In the genomic region with DNA sequence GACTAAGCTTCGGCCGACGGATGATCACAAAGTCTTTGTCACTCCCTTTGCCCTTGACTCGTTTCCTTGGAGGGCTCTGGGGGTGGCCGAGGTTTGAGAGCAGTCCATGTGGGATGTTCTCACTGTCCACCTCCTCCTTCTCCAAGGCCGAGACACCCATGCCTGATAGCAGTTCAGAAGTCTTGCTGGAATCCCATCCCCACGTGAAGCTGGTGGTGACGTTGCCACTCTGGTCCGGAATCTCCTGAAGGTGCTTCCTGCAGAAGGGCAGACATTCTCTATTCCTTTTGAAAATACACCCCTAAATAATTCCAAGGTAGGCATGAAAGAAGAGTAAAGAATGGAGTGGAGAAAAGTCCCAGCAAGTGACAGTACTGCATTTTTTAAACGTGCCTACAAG, we compare ENCODE assay signal across 8 mouse cellular contexts. TPM values are rescaled to one million over a fixed set of nuclear protein-coding genes. Genes with fewer than 3 reads are reported as not detected.
DNase-seq lines count a peak whose midpoint lies in the region; ATAC-seq and TF ChIP-seq lines count a peak whose summit lies in the region.

No protein-coding gene starts in this region.

- peak overlapping the region; percentile 24; the same call in 1 of the 2 replicates for H3K27ac ChIP-seq in kidney, embryonic 14.5 days (ENCODE audit: low read depth, low read length)
- H3K27ac ChIP-seq in ES-E14 (ENCODE audit: insufficient read depth, low read depth, low read length, poor library complexity, severe bottlenecking), result no peak overlapping the region
- peak overlapping the region; percentile 65; the same call in 1 of the 2 replicates for H3K27ac ChIP-seq in embryonic facial prominence, embryonic 12.5 days
- H3K27ac ChIP-seq in intestine, embryonic 16.5 days (ENCODE audit: low read length), result peak overlapping the region; percentile 37
- H3K27ac ChIP-seq in neural tube, embryonic 14.5 days (ENCODE audit: low read depth, low read length), result no peak overlapping the region

- H3K9ac ChIP-seq in kidney, embryonic 14.5 days (ENCODE audit: low read depth, low read length), result peak overlapping the region; percentile 66
- H3K9ac ChIP-seq in ES-E14 (ENCODE audit: insufficient read depth, low read depth, low read length, poor library complexity, severe bottlenecking), result peak overlapping the region; percentile 79
- peak overlapping the region; percentile 51 for H3K9ac ChIP-seq in embryonic facial prominence, embryonic 12.5 days
- peak overlapping the region; percentile 64 for H3K9ac ChIP-seq in intestine, embryonic 16.5 days (ENCODE audit: low read depth, low read length)
- H3K9ac ChIP-seq in neural tube, embryonic 14.5 days (replicated peaks; ENCODE audit: low read depth, low read length), result peak overlapping the region; percentile 57; the same call in 1 of the 2 replicates

- peaks cover 14% of the 10 kb centered on the region; the same call in 1 of the 2 replicates for H3K4me1 ChIP-seq in kidney, embryonic 14.5 days (ENCODE audit: control insufficient read depth, insufficient read depth, low read length)
- H3K4me1 ChIP-seq in ES-E14 (ENCODE audit: control insufficient read depth in 2 of 2, insufficient read depth in 2 of 2, low read length in 2 of 2, poor library complexity in 1 of 2), result peaks cover 0 to 7% of the 10 kb centered on the region in 2 experiments; a peak in 3 of 4 replicates
- H3K4me1 ChIP-seq in embryonic facial prominence, embryonic 12.5 days, result peaks cover 17% of the 10 kb centered on the region
- peaks cover 20% of the 10 kb centered on the region for H3K4me1 ChIP-seq in intestine, embryonic 16.5 days (ENCODE audit: control insufficient read depth, insufficient read depth, low read length)
- peaks cover 11% of the 10 kb centered on the region for H3K4me1 ChIP-seq in neural tube, embryonic 14.5 days (ENCODE audit: control insufficient read depth, insufficient read depth, low read length)

- H3K36me3 ChIP-seq in kidney, embryonic 14.5 days (ENCODE audit: control insufficient read depth, insufficient read depth, low read length), result peaks cover 34% of the 10 kb centered on the region
- H3K36me3 ChIP-seq in ES-E14 (ENCODE audit: control insufficient read depth, insufficient read depth, low read length, poor library complexity, severe bottlenecking), result peaks cover 11% of the 10 kb centered on the region; the same call in 1 of the 2 replicates
- H3K36me3 ChIP-seq in embryonic facial prominence, embryonic 12.5 days, result peaks cover 42% of the 10 kb centered on the region
- H3K36me3 ChIP-seq in intestine, embryonic 16.5 days (ENCODE audit: control insufficient read depth, insufficient read depth, low read length), result no peaks in the 10 kb centered on the region
- H3K36me3 ChIP-seq in neural tube, embryonic 14.5 days (ENCODE audit: control insufficient read depth, insufficient read depth, low read length), result 0 out of 2 replicates have a peak, but pooled peaks cover 5% of the 10 kb centered on the region

- no peaks in the 10 kb centered on the region for H3K9me3 ChIP-seq in kidney, embryonic 14.5 days (ENCODE audit: control insufficient read depth, low read length)
- H3K9me3 ChIP-seq in ES-E14 (ENCODE audit: control insufficient read depth, insufficient read depth, low read depth, low read length), result no peaks in the 10 kb centered on the region
- no peaks in the 10 kb centered on the region for H3K9me3 ChIP-seq in embryonic facial prominence, embryonic 12.5 days
- H3K9me3 ChIP-seq in intestine, embryonic 16.5 days (ENCODE audit: control insufficient read depth, low read length), result no peaks in the 10 kb centered on the region
- H3K9me3 ChIP-seq in neural tube, embryonic 14.5 days (ENCODE audit: control insufficient read depth, low read length), result no peaks in the 10 kb centered on the region

- WGBS in kidney, embryonic 14.5 days, result 20% methylated on average over 10 of the region's 10 CpGs
- WGBS in embryonic facial prominence, embryonic 12.5 days, result 31% methylated on average over 10 of the region's 10 CpGs
- 20% methylated on average over 10 of the region's 10 CpGs for WGBS in intestine, embryonic 16.5 days
- 32% methylated on average over 10 of the region's 10 CpGs for WGBS in neural tube, embryonic 14.5 days

- no peaks in the 10 kb centered on the region for H3K27me3 ChIP-seq in kidney, embryonic 14.5 days (ENCODE audit: control insufficient read depth, insufficient read depth, low read length)
- H3K27me3 ChIP-seq in embryonic facial prominence, embryonic 12.5 days, result no peaks in the 10 kb centered on the region
- no peaks in the 10 kb centered on the region for H3K27me3 ChIP-seq in intestine, embryonic 16.5 days (replicated peaks; ENCODE audit: control insufficient read depth, insufficient read depth, low read length)
- no peaks in the 10 kb centered on the region for H3K27me3 ChIP-seq in neural tube, embryonic 14.5 days (ENCODE audit: control insufficient read depth, insufficient read depth, low read length)

- peak overlapping the region; percentile 75 for H3K4me3 ChIP-seq in kidney, embryonic 14.5 days (ENCODE audit: low read length)
- peak overlapping the region; percentile 92 to 95 for H3K4me3 ChIP-seq in ES-E14 (ENCODE audit: insufficient read depth in 1 of 2, low read depth in 1 of 2, low read length in 2 of 2, poor library complexity in 1 of 2, severe bottlenecking in 1 of 2)
- peak overlapping the region; percentile 92 for H3K4me3 ChIP-seq in embryonic facial prominence, embryonic 12.5 days
- peak overlapping the region; percentile 95 for H3K4me3 ChIP-seq in intestine, embryonic 16.5 days (ENCODE audit: low read length)
- peak overlapping the region; percentile 92 for H3K4me3 ChIP-seq in neural tube, embryonic 14.5 days (ENCODE audit: low read depth, low read length)

- DNase-seq in kidney, postnatal 36 days, result no peak
- DNase-seq in ES-E14 (ENCODE audit: low read depth, low spot score), result no peak
- no peak for DNase-seq in frontal cortex, postnatal 25 days (ENCODE audit: low spot score in 2 of 2)

- in situ Hi-C loops in ES-E14 (cut with MboI; ENCODE audit: low sequenced_read_pairs in 2 of 2, unreplicated experiment in 2 of 2), result no loop called here

- ATAC-seq in kidney, embryonic 14.5 days (ENCODE audit: low FRiP score, low TSS enrichment), result no peak
- no peak for ATAC-seq in embryonic facial prominence, embryonic 12.5 days (ENCODE audit: insufficient number of reproducible peaks, insufficient read depth, low FRiP score, low TSS enrichment)
- no peak for ATAC-seq in intestine, embryonic 16.5 days
- ATAC-seq in neural tube, embryonic 14.5 days (ENCODE audit: low read depth), result no peak
- ATAC-seq in frontal cortex, adult (ENCODE audit: low TSS enrichment), result no peak

- H3K4me2 ChIP-seq in kidney, embryonic 14.5 days (replicated peaks; ENCODE audit: low read depth, low read length), result peak overlapping the region; percentile 67
- peak overlapping the region; percentile 64 for H3K4me2 ChIP-seq in embryonic facial prominence, embryonic 12.5 days (replicated peaks)
- H3K4me2 ChIP-seq in intestine, embryonic 16.5 days (ENCODE audit: low read depth, low read length), result peak overlapping the region; percentile 69
- H3K4me2 ChIP-seq in neural tube, embryonic 14.5 days (ENCODE audit: low read depth, low read length), result peak overlapping the region; percentile 59

TF ChIP-seq in ES-E14, 5 proteins besides CTCF, POLR2A, EP300 and RAD21:
- TF ChIP-seq MAFK (IDR thresholded peaks at IDR 0.05; ENCODE audit: insufficient read depth, low read depth, low read length) (no peak), ZC3H11A (IDR thresholded peaks at IDR 0.05; ENCODE audit: borderline replicate concordance, low read depth, low read length) (no peak), HCFC1 (IDR thresholded peaks at IDR 0.05; ENCODE audit: borderline replicate concordance, insufficient read depth, low read length) (no peak), CHD2 (IDR thresholded peaks at IDR 0.05; ENCODE audit: low read depth, low read length) (no peak), ZNF384 (IDR thresholded peaks at IDR 0.05; ENCODE audit: low read depth, low read length) (no peak)

RNA-seq across cellular contexts. Expression of a gene that starts 0.9 kb away (rescaled TPM):
- polyA plus RNA-seq in kidney, embryonic 14.5 days (2014; fragmentation: Nextera tagmentation; extraction: Ambion mirVana), result 5.8 and 5.9 TPM in 2 replicates
- total RNA-seq in ES-E14 (2012; rRNA removed), result 24.1 and 26.4 TPM in 2 replicates
- 2.5 and 4.0 TPM in 2 replicates for polyA plus RNA-seq in embryonic facial prominence, embryonic 12.5 days (2016; fragmentation: Nextera tagmentation; extraction: Ambion mirVana)
- 3.1 and 3.6 TPM in 2 replicates for polyA plus RNA-seq in intestine, embryonic 16.5 days (2015; fragmentation: Nextera tagmentation; extraction: Ambion mirVana)
- polyA plus RNA-seq in neural tube, embryonic 14.5 days (2014; fragmentation: Nextera tagmentation; extraction: Ambion mirVana), result 6.8 and 14.8 TPM in 2 replicates

RNA-seq across cellular contexts. Expression of a gene that starts 15.8 kb away (rescaled TPM):
- 73.2 and 104 TPM in 2 replicates for polyA plus RNA-seq in kidney, embryonic 14.5 days (2014; fragmentation: Nextera tagmentation; extraction: Ambion mirVana)
- 42.7 and 45.2 TPM in 2 replicates for total RNA-seq in ES-E14 (2012; rRNA removed)
- 124 and 128 TPM in 2 replicates for polyA plus RNA-seq in embryonic facial prominence, embryonic 12.5 days (2016; fragmentation: Nextera tagmentation; extraction: Ambion mirVana)
- 43.5 and 47.8 TPM in 2 replicates for polyA plus RNA-seq in intestine, embryonic 16.5 days (2015; fragmentation: Nextera tagmentation; extraction: Ambion mirVana)
- polyA plus RNA-seq in neural tube, embryonic 14.5 days (2014; fragmentation: Nextera tagmentation; extraction: Ambion mirVana), result 14.2 and 19.8 TPM in 2 replicates

Comparison
In these comparisons a context has a peak if more than half of its experiments do, and no peak if none do; other contexts are left out.
1. H3K27ac ChIP-seq: peak in kidney, embryonic 14.5 days (single experiment), embryonic facial prominence, embryonic 12.5 days (single experiment) and intestine, embryonic 16.5 days (single experiment); none in ES-E14 (single experiment) and neural tube, embryonic 14.5 days (single experiment).
2. Peak in every context shown above with its lines, with median percentiles within 50 percentile points of each other: H3K4me2 ChIP-seq, H3K4me3 ChIP-seq and H3K9ac ChIP-seq.